Mouse (Mus musculus) kidney, embryonic 16.5 days (tissue): ENCODE measurements around the gene Ambra1. TPM values are rescaled to one million over a fixed set of nuclear protein-coding genes. Genes with fewer than 3 reads are reported as not detected.

Experiments
- ATAC-seq: fragments of 200-750 bp; cut with Nextera tagmentation; 2 replicates; pipeline ENCODE4 v1.8.0; 2017; ENCODE audit warnings: moderate TSS enrichment; ENCODE audit not compliant: low FRiP score, low TSS enrichment
- H3K27ac ChIP-seq: fragments of 300-500 bp; sonication (generic); 2 replicates; pipeline ENCODE4 v1.5.1; 2014; ENCODE audit warnings: low read length
- H3K27me3 ChIP-seq: fragments of 300-500 bp; sonication (generic); 2 replicates; pipeline ENCODE4 v1.6.1; 2014; ENCODE audit warnings: low read length, control low read depth, mixed read lengths; ENCODE audit not compliant: insufficient read depth
- H3K36me3 ChIP-seq: fragments of 300-500 bp; sonication (generic); 2 replicates; pipeline ENCODE4 v1.6.1; 2014; ENCODE audit warnings: low read length, control low read depth, mixed read lengths; ENCODE audit not compliant: insufficient read depth
- H3K4me1 ChIP-seq: fragments of 300-500 bp; sonication (generic); 2 replicates; pipeline ENCODE4 v1.6.1; 2014; ENCODE audit warnings: low read length, control low read depth, mixed read lengths; ENCODE audit not compliant: insufficient read depth
- H3K4me2 ChIP-seq: fragments of 300-500 bp; sonication (generic); replicated peaks from 2 replicates; pipeline ENCODE4 v1.6.1; 2014; ENCODE audit warnings: low read depth, low read length
- H3K4me3 ChIP-seq: fragments of 300-500 bp; sonication (generic); 2 replicates; pipeline ENCODE4 v1.5.1; 2014; ENCODE audit warnings: mild to moderate bottlenecking, low read length
- H3K9ac ChIP-seq: fragments of 300-500 bp; sonication (generic); replicated peaks from 2 replicates; pipeline ENCODE4 v1.6.1; 2014; ENCODE audit warnings: low read length
- H3K9me3 ChIP-seq: fragments of 300-500 bp; sonication (generic); 2 replicates; pipeline ENCODE4 v1.6.1; 2016; ENCODE audit warnings: low read length, control low read depth
- WGBS: fragments of 180-500 bp; shearing (Covaris S2); extraction: QIAGEN DNeasy Blood & Tissue Kit; methylation state at CpG from one replicate; pipeline ENCODE4 v1.1.7; 2014; 5-methylcytosine and 5-hydroxymethylcytosine counted together
- polyA plus RNA-seq: library from polyadenylated mRNA; unstranded; fragments of >200 nt; fragmentation: Nextera tagmentation; extraction: Ambion mirVana; gene quantifications from 2 replicates; pipeline ENCODE4 v1.2.1, GENCODE M21; 2015

Ambra1 gene
- polyA plus RNA-seq, 1 experiment from 2014 or later = 20.7 TPM

DNA sequence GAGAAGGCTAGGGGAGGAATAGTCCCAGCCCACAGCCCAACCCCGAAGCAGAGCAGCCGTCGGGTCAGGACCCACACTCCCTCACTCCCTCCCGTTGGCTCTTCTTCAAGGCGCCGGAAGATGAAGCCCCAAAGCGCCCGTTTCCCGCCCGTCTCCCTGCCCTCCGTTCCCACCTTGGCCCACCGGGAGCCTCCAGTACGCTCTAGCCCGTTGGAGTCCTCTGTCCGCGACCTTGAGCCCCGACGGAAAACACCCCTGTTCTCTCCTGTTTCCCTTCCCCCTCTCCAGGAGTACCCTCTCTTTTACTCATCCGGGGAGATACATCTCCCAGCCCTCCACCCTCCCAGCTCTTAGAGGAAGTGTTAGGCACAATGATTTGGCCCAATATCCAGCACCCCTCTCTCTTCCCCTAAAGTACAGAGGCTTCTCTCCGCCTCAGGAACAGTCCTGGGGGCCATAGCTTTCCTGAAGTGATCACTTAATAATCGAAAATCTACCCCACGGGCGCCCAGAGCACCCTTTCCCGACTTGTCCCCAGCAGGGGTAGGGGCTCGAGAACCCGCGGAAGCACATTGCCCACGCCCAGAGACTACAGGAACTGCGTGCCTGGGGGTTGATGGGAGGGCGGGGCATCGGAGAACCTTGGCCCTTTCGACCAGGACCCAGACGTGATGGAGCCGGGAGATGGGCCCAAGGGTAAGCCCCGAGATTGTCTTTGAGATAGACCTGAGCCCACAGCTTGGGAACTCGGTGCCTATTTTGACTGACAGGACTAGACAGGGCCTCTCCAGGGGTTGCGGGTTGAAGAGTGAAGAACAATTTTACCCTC is 192.9 kb downstream of the Ambra1 start:
- peak overlapping the region; percentile 62 for H3K4me3 ChIP-seq
- no peak; the same call in 1 of the 2 replicates for ATAC-seq
- H3K36me3 ChIP-seq = peaks cover 8% of the 10 kb centered on the region
- no peaks in the 10 kb centered on the region for H3K9me3 ChIP-seq
- no peak overlapping the region for H3K9ac ChIP-seq
- 2% methylated on average over 37 of the region's 37 CpGs for WGBS
- peaks cover 27% of the 10 kb centered on the region for H3K4me1 ChIP-seq
- peak overlapping the region; percentile 98 for H3K4me2 ChIP-seq
- H3K27me3 ChIP-seq = peaks cover 42% of the 10 kb centered on the region
- no peak overlapping the region for H3K27ac ChIP-seq

DNA sequence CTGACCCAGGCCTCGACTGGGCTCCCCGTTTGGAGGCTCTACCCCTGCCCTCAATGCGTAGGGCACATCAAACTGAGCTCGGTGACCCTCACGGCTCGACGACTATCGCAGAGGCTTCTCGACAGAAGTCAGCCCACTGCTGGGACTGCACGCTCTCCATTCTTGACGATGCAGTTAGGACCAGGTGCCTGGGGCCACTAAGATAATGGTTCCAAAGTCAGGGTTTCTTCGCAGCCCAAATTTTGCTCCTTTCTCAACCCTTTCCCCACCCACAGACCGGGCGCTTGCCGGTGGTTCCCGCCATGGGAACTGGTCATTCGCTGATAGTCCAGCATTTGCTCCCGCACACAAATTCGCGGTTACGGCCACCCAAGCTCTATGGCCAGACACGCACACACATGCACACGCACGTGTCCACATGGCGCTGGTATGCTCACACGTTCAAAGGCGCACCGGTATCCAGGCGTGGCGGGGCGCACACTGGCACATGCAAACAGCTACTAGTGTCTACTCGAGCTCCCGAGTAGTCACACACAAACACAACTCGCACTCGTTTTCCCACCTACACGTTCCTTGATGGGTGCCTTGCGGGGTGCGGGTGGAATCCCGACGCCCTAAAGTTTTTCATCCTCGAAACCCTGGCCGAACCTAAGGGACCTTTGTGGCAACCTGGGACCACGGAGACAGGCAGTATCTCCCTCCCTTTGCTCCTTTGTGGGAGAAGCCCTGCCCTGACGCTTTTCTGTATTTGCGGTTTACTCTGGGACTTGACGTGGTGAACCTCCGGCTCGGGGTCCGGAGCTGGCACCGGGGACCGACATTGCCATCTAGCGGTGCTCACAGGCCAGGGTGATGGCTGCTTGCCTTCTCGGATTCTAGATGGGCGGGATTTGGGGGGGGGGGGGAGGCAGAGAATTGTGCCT is 193.7 kb downstream of the Ambra1 start:
- Histone ChIP-seq H3K4me3 (peak overlapping the region; percentile 31), H3K9ac (no peak overlapping the region)
- 4% methylated on average over 54 of the region's 54 CpGs for WGBS

GRCm38 (mm10) chr2:91924726-91925125 is 194.8 kb downstream of the Ambra1 start:
- 75% methylated on average over 1 of the region's 1 CpGs for WGBS

More for the DNA sequence above, 193.7 kb downstream of the Ambra1 start:
- H3K9me3 ChIP-seq = no peaks in the 10 kb centered on the region
- ATAC-seq = no peak
- no peak overlapping the region for H3K27ac ChIP-seq
- peaks cover 27% of the 10 kb centered on the region for H3K4me1 ChIP-seq
- peak overlapping the region; percentile 48 for H3K4me2 ChIP-seq
- H3K36me3 ChIP-seq = no peaks in the 10 kb centered on the region; the same call in 1 of the 2 replicates
- peaks cover 42% of the 10 kb centered on the region for H3K27me3 ChIP-seq

DNA sequence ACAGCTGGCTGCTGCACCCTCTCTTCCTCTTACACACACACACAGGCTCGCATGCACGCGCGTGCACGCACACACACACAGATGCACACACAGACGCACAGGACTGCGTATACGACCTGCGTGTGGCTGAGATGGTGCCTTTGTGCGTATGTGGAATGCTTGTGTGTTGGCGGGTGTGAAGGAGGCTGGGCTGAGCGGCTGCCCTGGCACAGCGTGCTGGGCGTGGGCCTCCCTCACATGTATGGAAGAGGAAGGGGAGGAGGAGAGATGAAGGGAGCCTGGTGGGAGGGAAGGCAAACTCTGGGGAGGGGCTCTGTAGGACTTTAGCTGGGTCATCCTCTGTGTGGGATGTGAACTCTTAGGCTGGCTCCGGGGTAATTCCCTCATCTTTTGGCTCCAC is 195.5 kb downstream of the Ambra1 start:
- peaks cover 37% of the 10 kb centered on the region for H3K4me1 ChIP-seq
- H3K4me3 ChIP-seq = no peak overlapping the region
- H3K36me3 ChIP-seq = no peaks in the 10 kb centered on the region
- H3K27me3 ChIP-seq = peaks cover 42% of the 10 kb centered on the region
- no peak overlapping the region for H3K27ac ChIP-seq
- H3K4me2 ChIP-seq = no peak overlapping the region
- H3K9ac ChIP-seq = no peak overlapping the region
- 83% methylated on average over 15 of the region's 15 CpGs for WGBS
- ATAC-seq = no peak
- H3K9me3 ChIP-seq = no peaks in the 10 kb centered on the region

More at GRCm38 (mm10) chr2:91924726-91925125, 194.8 kb downstream of the Ambra1 start:
- Histone ChIP-seq H3K27ac (no peak overlapping the region), H3K4me1 (peaks cover 31% of the 10 kb centered on the region), H3K9ac (no peak overlapping the region), H3K4me2 (no peak overlapping the region), H3K9me3 (no peaks in the 10 kb centered on the region), H3K36me3 (no peaks in the 10 kb centered on the region), H3K27me3 (peaks cover 42% of the 10 kb centered on the region), H3K4me3 (no peak overlapping the region)
- no peak for ATAC-seq

DNA sequence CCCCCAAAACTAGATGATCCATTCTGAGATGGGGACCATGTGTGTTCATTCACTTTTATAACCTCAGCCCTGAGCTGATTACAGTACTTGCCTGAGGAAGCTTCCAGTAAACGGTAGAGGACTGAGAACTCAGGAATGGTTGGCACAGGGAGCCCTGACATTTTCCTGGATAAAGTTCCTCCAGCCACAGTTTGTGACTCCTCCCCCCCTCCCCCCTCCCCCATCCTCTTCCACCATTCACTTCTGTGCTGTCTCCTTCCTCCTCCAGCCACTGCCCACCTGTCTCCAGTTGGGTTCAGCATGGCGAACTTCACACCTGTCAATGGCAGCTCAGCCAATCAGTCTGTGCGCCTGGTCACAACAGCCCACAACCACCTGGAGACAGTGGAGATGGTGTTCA is 197.0 kb downstream of the Ambra1 start, which contains the start of gene Chrm4:
Chrm4 (plus strand) TSS at position 301 of the 400 bp plus-strand sequence.
- no peak within 1 kb of the TSS for H3K4me3 ChIP-seq
- H3K9me3 ChIP-seq = no peaks in the 10 kb centered on the region
- H3K36me3 ChIP-seq = no peaks in the 10 kb centered on the region
- peaks cover 34% of the 10 kb centered on the region for H3K4me1 ChIP-seq
- ATAC-seq = no peak
- no peak within 1 kb of the TSS for H3K27ac ChIP-seq
- H3K4me2 ChIP-seq = peak within 1 kb of the TSS; percentile 17
- H3K27me3 ChIP-seq = peaks cover 27% of the 10 kb centered on the region
- no peak within 1 kb of the TSS for H3K9ac ChIP-seq
- 76% methylated on average over 3 of the region's 3 CpGs for WGBS

DNA sequence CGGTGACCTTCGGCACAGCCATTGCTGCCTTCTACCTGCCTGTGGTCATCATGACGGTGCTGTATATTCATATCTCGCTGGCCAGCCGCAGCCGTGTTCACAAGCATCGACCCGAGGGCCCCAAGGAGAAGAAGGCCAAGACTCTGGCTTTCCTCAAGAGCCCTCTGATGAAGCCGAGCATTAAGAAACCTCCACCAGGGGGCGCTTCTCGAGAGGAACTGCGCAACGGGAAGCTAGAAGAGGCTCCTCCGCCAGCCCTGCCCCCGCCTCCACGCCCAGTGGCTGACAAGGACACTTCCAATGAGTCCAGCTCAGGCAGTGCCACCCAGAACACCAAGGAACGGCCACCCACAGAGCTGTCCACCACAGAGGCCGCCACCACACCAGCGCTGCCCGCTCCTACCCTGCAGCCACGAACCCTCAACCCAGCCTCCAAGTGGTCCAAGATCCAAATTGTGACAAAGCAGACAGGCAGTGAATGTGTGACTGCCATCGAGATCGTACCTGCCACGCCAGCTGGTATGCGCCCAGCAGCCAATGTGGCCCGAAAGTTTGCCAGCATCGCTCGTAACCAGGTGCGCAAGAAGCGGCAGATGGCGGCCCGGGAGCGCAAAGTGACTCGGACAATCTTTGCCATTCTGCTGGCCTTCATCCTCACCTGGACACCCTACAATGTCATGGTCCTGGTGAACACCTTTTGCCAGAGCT is 198.0 kb downstream of the Ambra1 start:
- WGBS = 44% methylated on average over 34 of the region's 34 CpGs
- H3K9ac ChIP-seq = no peak overlapping the region

DNA sequence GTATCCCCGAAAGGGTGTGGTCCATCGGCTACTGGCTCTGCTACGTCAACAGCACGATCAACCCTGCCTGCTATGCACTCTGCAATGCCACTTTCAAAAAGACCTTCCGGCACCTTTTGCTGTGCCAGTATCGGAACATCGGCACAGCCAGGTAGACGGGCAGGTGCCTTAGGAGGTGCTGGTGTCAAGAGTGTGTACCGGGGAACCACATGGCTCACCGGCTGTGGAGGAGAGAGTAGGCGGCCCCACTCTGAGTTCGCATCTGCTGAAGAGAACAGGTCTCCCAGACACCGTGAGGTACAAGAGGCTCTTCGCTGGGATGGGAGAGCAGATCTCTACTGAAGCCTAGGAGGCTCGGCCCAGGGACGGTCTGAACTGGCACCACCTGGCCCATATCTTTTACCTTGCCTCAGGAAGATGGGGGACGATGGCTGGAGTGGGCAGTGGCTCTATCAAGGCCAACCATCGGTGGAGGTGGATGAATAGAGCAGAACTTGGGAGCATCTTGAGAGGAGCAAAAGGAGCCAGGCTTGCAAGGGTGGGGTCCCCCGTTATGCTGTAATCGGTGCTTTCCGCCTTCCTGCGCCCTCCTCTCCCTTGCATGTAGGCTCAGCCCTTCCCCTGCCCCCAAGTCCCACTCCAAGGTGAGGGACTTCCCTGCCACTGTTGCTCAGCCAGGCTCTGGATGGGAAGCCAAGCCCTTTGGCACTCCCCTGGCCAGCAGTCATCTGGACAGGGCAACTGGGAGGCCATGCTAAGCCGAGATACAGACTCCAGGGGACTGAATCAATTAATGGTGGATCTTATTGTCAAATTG is 198.8 kb downstream of the Ambra1 start:
- Histone ChIP-seq H3K4me1 (peaks cover 35% of the 10 kb centered on the region), H3K27ac (no peak overlapping the region), H3K36me3 (no peaks in the 10 kb centered on the region), H3K4me3 (no peak overlapping the region), H3K9ac (no peak overlapping the region), H3K9me3 (no peaks in the 10 kb centered on the region), H3K4me2 (no peak overlapping the region), H3K27me3 (peaks cover 9% of the 10 kb centered on the region)
- ATAC-seq = no peak
- WGBS = 72% methylated on average over 23 of the region's 23 CpGs

More for the DNA sequence above, 198.0 kb downstream of the Ambra1 start:
- Histone ChIP-seq H3K4me1 (peaks cover 35% of the 10 kb centered on the region), H3K9me3 (no peaks in the 10 kb centered on the region), H3K4me2 (peak overlapping the region; percentile 17), H3K4me3 (no peak overlapping the region), H3K27me3 (peaks cover 17% of the 10 kb centered on the region), H3K36me3 (no peaks in the 10 kb centered on the region), H3K27ac (no peak overlapping the region)
- ATAC-seq = no peak

- ATAC-seq = no peak
- Histone ChIP-seq H3K36me3 (0 out of 2 replicates have a peak, but pooled peaks cover 3% of the 10 kb centered on the region), H3K4me3 (peak overlapping the region; percentile 82), H3K27me3 (peaks cover 3% of the 10 kb centered on the region; the same call in 1 of the 2 replicates), H3K4me2 (peak overlapping the region; percentile 77), H3K27ac (no peak overlapping the region), H3K4me1 (peaks cover 38% of the 10 kb centered on the region), H3K9me3 (no peaks in the 10 kb centered on the region), H3K9ac (no peak overlapping the region; the same call in 1 of the 2 replicates)
- WGBS = 57% methylated on average over 3 of the region's 3 CpGs
Measured at GRCm38 (mm10) chr2:91929455-91929854, 199.5 kb downstream of the Ambra1 start.
